Mouse (Mus musculus) kidney, postnatal 0 days (tissue): ENCODE data around the gene Mob3a. TPM values are rescaled to one million over a fixed set of nuclear protein-coding genes. Genes with fewer than 3 reads are reported as not detected.

Source experiments
- ATAC-seq: fragments of 200-750 bp; cut with Nextera tagmentation; replicated peaks from 2 replicates; pipeline ENCODE4 v1.8.0; 2017; ENCODE audit warnings: low read depth, moderate number of reproducible peaks, moderate TSS enrichment, moderate library complexity; ENCODE audit not compliant: low FRiP score
- DNase-seq: peaks from one replicate; pipeline ENCODE4 v3.0.0-alpha.2; 2016; ENCODE audit warnings: low spot score
- H3K27ac ChIP-seq: fragments of 300-500 bp; sonication (generic); 2 replicates; pipeline ENCODE4 v1.5.1; 2014; ENCODE audit warnings: mild to moderate bottlenecking
- H3K27me3 ChIP-seq: fragments of 300-500 bp; sonication (generic); 2 replicates; pipeline ENCODE4 v1.6.1; 2014; ENCODE audit warnings: low read length, mixed read lengths; ENCODE audit not compliant: insufficient read depth
- H3K36me3 ChIP-seq: fragments of 300-500 bp; sonication (generic); 2 replicates; pipeline ENCODE4 v1.6.1; 2014; ENCODE audit warnings: low read length, mixed read lengths; ENCODE audit not compliant: insufficient read depth
- H3K4me1 ChIP-seq: fragments of 300-500 bp; sonication (generic); replicated peaks from 2 replicates; pipeline ENCODE4 v1.6.1; 2014; ENCODE audit warnings: antibody characterized with exemption, low read length, mixed read lengths; ENCODE audit not compliant: insufficient read depth
- H3K4me2 ChIP-seq: fragments of 300-500 bp; sonication (generic); 2 replicates; pipeline ENCODE4 v1.6.1; 2014; ENCODE audit warnings: mild to moderate bottlenecking, low read length, moderate library complexity, mixed read lengths
- H3K4me3 ChIP-seq: fragments of 300-500 bp; sonication (generic); replicated peaks from 2 replicates; pipeline ENCODE4 v1.5.1; 2014; ENCODE audit warnings: low read depth, low read length
- H3K9ac ChIP-seq: fragments of 300-500 bp; sonication (generic); 2 replicates; pipeline ENCODE4 v1.6.1; 2014; ENCODE audit warnings: low read depth, low read length
- H3K9me3 ChIP-seq: fragments of 300-500 bp; sonication (generic); replicated peaks from 2 replicates; pipeline ENCODE4 v1.6.1; 2016; ENCODE audit warnings: low read length, inconsistent platforms, mixed read lengths
- CTCF ChIP-seq: IDR thresholded peaks from 2 replicates; pipeline ENCODE4 v1.5.1; 2016; ENCODE audit warnings: antibody characterized with exemption, low read depth, mild to moderate bottlenecking, moderate library complexity
- WGBS: fragments of 180-500 bp; shearing (Covaris S2); extraction: QIAGEN DNeasy Blood & Tissue Kit; methylation state at CpG from one replicate; pipeline ENCODE4 v1.1.7; 2014; 5-methylcytosine and 5-hydroxymethylcytosine counted together
- polyA plus RNA-seq: library from polyadenylated mRNA; unstranded; fragments of >200 nt; fragmentation: Nextera tagmentation; extraction: Ambion mirVana; gene quantifications from 2 replicates; pipeline ENCODE4 v1.2.1, GENCODE M21; 2015

Mob3a gene
- polyA plus RNA-seq, 1 experiment from 2014 or later, result 22.3 TPM

DNA sequence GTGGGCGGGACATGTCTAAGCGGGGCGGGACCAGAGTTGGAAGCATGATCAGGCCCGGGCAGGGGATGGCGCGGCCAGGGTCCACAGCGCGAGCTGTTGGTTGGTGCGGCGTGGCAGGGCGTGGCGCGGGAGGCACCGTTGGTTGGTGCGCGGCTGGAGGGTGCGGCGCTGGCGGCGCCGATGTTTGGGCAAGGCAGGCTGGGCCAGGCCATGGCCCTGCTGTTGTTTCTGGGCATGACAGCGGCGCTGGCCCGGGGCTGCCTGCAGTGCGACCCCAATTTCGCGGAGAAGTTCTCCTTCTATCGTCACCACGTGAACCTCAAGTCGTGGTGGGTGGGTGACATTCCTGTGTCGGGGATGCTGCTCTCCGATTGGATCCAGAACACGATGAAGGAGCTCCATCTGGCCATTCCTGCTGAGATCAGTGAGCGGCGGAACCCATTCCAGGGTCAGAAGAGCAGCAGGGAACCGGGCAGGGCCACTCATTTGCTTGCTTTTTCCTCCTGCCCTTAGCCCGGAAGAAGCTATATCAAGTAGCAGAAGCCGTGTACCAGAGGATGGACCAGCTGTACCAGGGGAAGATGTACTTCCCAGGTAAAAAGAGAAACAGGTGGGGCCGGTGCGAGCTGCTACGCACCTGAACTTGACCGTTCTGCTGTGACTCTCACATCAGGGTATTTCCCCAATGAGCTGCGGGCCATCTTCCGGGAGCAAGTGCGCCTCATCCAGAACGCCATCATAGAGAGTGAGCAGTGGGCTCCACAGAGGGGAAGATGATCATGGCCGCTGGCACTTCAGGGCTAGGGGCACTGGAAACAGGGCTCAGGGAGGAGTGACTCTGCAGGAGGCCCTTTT lies 986 bp upstream of the Mob3a start:
- H3K4me1 ChIP-seq, result peaks cover 24% of the 10 kb centered on the region
- WGBS, result 1% methylated on average over 47 of the region's 47 CpGs
- ATAC-seq (peak; percentile 87), DNase-seq (peak; percentile 96)
- peak overlapping the region; percentile 75 for H3K27ac ChIP-seq
- no peaks in the 10 kb centered on the region for H3K9me3 ChIP-seq
- H3K4me2 ChIP-seq, result peak overlapping the region; percentile 78
- no peaks in the 10 kb centered on the region for H3K27me3 ChIP-seq
- H3K36me3 ChIP-seq, result peaks cover 17% of the 10 kb centered on the region
- H3K9ac ChIP-seq, result peak overlapping the region; percentile 59
- TF ChIP-seq CTCF, result no peak; the same call in 1 of the 2 replicates
- peak overlapping the region; percentile 57 for H3K4me3 ChIP-seq

DNA sequence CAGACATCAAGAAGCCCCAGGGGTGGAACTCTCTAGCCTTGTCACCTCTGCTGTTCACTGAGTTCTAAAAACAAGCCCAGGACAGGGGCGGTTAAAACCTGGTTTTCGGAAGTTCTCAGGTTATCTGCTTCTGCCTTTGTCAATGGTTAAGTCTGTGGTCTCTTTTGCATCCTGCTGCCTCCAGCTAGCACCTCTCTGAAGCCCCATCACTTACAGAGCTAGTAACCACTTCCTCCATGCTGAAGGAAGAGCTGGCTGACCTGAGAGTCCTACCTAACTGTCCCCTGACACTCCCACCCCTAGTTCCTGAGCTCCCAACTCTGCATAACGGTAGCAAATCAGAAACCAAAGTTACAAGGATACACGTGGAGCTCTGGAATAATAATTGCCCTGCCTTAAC lies 1.0 kb downstream of the Mob3a start:
- no peak for TF ChIP-seq CTCF
- DNase-seq, result no peak
- Histone ChIP-seq H3K9ac (no peak overlapping the region), H3K36me3 (0 out of 2 replicates have a peak, but pooled peaks cover 4% of the 10 kb centered on the region), H3K27me3 (no peaks in the 10 kb centered on the region), H3K9me3 (no peaks in the 10 kb centered on the region), H3K4me2 (peak overlapping the region; percentile 78), H3K4me1 (peaks cover 38% of the 10 kb centered on the region), H3K4me3 (peak overlapping the region; percentile 57), H3K27ac (no peak overlapping the region)
- ATAC-seq, result no peak
- WGBS, result 36% methylated on average over 4 of the region's 4 CpGs

DNA sequence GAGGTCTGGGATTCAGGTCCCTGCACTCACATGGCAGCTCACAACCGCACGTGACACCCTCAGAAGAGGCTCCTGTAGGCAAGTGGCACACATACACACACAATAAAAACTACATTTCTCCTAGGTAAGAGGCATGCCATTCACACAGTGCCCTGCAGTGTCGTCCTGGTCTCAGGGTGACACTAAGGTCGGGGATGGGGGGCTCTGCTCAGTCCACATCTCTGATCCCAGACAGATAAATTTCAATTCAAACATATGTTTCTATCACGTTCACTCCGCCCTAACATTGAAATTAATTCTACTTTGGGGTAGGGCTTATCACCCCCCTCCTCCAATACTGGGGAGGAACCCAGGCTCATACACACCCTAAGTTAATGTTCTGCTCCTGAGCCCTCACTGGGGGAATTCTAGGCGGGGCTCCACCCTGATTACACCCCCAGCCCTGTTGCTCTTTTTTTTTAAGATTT lies 1.7 kb downstream of the Mob3a start:
- TF ChIP-seq CTCF, result no peak
- no peak for ATAC-seq
- Histone ChIP-seq H3K9ac (no peak overlapping the region), H3K27ac (no peak overlapping the region), H3K27me3 (no peaks in the 10 kb centered on the region), H3K36me3 (0 out of 2 replicates have a peak, but pooled peaks cover 4% of the 10 kb centered on the region), H3K4me3 (no peak overlapping the region), H3K9me3 (no peaks in the 10 kb centered on the region), H3K4me1 (peaks cover 43% of the 10 kb centered on the region), H3K4me2 (0 out of 2 replicates have a peak overlapping the region, but pooled peaks have one; percentile 78)
- no peak for DNase-seq
- 78% methylated on average over 7 of the region's 7 CpGs for WGBS

DNA sequence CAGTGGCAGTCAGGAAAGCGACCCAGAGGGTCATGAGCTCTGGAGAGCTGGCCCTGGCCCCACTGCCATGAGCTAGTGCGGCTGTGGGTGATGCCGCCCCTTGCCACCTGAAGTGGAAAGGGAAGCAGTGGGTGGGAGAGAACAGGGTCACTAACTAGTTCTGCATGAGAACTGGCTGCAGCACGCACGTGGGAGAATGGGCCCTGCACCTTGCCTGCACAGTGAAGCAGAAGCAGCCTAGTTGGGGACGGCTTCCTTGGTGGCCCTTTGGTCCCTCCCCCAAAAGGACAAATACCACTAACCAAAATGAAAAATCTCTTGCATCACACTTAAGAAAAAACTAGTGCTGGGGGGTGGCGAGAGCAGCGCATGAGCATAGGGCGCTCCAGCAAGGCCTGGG lies 3.2 kb downstream of the Mob3a start:
- H3K4me3 ChIP-seq, result no peak overlapping the region
- no peaks in the 10 kb centered on the region for H3K9me3 ChIP-seq
- no peak for TF ChIP-seq CTCF
- ATAC-seq (no peak), DNase-seq (no peak)
- H3K4me1 ChIP-seq, result peaks cover 45% of the 10 kb centered on the region
- no peak overlapping the region for H3K27ac ChIP-seq
- WGBS, result 85% methylated on average over 9 of the region's 9 CpGs
- no peak overlapping the region for H3K9ac ChIP-seq
- H3K36me3 ChIP-seq, result 0 out of 2 replicates have a peak, but pooled peaks cover 4% of the 10 kb centered on the region
- H3K4me2 ChIP-seq, result no peak overlapping the region
- no peaks in the 10 kb centered on the region for H3K27me3 ChIP-seq

DNA sequence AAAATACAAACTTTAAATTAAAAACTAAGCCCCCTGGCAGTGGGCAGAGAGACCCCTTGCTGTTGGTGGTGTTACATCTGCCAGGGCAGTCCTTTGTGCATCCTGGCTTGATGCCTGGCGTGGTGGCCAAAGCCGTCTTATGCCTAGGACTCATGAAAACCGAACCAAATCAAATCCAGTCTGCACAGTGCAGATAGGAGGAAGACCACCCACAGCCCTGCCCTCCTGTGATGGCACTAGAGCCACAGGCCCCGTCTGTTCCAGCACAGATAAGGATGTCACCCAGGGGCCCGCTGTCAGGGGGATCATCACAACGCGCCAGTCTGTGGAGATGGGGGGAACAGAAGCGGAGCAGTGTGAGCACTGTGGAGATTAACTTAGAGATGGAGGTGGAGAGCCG lies 4.0 kb downstream of the Mob3a start:
- peaks cover 37% of the 10 kb centered on the region for H3K4me1 ChIP-seq
- no peak overlapping the region for H3K27ac ChIP-seq
- H3K27me3 ChIP-seq, result no peaks in the 10 kb centered on the region
- no peak overlapping the region for H3K4me3 ChIP-seq
- no peak overlapping the region for H3K4me2 ChIP-seq
- DNase-seq (no peak), ATAC-seq (no peak)
- H3K9me3 ChIP-seq, result no peaks in the 10 kb centered on the region
- H3K9ac ChIP-seq, result no peak overlapping the region
- TF ChIP-seq CTCF, result no peak
- 0 out of 2 replicates have a peak, but pooled peaks cover 4% of the 10 kb centered on the region for H3K36me3 ChIP-seq
- WGBS, result 92% methylated on average over 9 of the region's 9 CpGs

DNA sequence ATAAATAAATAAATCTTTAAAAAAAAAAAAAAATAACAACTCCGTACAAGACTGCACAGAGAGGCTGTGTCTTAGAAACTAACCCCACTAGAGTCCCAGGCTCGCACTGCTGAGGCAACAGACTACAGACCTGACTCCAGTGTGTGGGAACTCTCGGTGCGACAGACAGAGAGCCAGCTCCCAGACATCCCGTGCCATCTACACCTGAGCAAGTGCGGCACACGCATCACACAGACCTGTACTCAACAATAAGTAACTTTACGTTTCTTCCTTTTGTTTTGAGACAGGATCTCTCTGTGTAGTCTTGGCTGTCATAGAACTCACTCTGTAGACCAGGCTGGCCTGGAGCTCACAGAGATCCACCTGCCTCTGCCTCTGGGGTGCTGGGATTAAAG lies 4.4 kb downstream of the Mob3a start:
- Histone ChIP-seq H3K36me3 (0 out of 2 replicates have a peak, but pooled peaks cover 4% of the 10 kb centered on the region), H3K9me3 (no peaks in the 10 kb centered on the region), H3K27ac (no peak overlapping the region), H3K4me1 (peaks cover 36% of the 10 kb centered on the region), H3K4me2 (no peak overlapping the region), H3K4me3 (no peak overlapping the region), H3K9ac (no peak overlapping the region), H3K27me3 (no peaks in the 10 kb centered on the region)
- no peak for DNase-seq
- no peak for TF ChIP-seq CTCF
- 86% methylated on average over 8 of the region's 8 CpGs for whole genome bisulfite sequencing
- no peak for ATAC-seq
